Mouse (Mus musculus) neural tube, embryonic 14.5 days (tissue): Measurements from ENCODE around the gene Endod1. TPM values are rescaled to one million over a fixed set of nuclear protein-coding genes. Genes with fewer than 3 reads are reported as not detected.

Experiments
- ATAC-seq: fragments of 200-750 bp; cut with Nextera tagmentation; 2 replicates; pipeline ENCODE4 v1.8.0; 2017; ENCODE audit warnings: low read depth, mild to moderate bottlenecking, moderate TSS enrichment, moderate library complexity
- H3K27ac ChIP-seq: fragments of 300-500 bp; sonication (generic); 2 replicates; pipeline ENCODE4 v1.5.1; 2014; ENCODE audit warnings: low read depth, mild to moderate bottlenecking, control low read depth, low read length, moderate library complexity, mixed read lengths
- H3K27me3 ChIP-seq: fragments of 300-500 bp; sonication (generic); 2 replicates; pipeline ENCODE4 v1.6.1; 2014; ENCODE audit warnings: low read length; ENCODE audit not compliant: control insufficient read depth, insufficient read depth
- H3K36me3 ChIP-seq: fragments of 300-500 bp; sonication (generic); 2 replicates; pipeline ENCODE4 v1.6.1; 2014; ENCODE audit warnings: low read length, mixed read lengths; ENCODE audit not compliant: control insufficient read depth, insufficient read depth
- H3K4me1 ChIP-seq: fragments of 300-500 bp; sonication (generic); 2 replicates; pipeline ENCODE4 v1.6.1; 2014; ENCODE audit warnings: low read length; ENCODE audit not compliant: control insufficient read depth, insufficient read depth
- H3K4me2 ChIP-seq: fragments of 300-500 bp; sonication (generic); 2 replicates; pipeline ENCODE4 v1.6.1; 2014; ENCODE audit warnings: mild to moderate bottlenecking, low read depth, low read length, control low read depth
- H3K4me3 ChIP-seq: fragments of 300-500 bp; sonication (generic); 2 replicates; pipeline ENCODE4 v1.5.1; 2014; ENCODE audit warnings: low read depth, low read length, control low read depth, mixed read lengths
- H3K9ac ChIP-seq: fragments of 300-500 bp; sonication (generic); replicated peaks from 2 replicates; pipeline ENCODE4 v1.6.1; 2014; ENCODE audit warnings: low read depth, mild to moderate bottlenecking, control low read depth, low read length, mixed read lengths
- H3K9me3 ChIP-seq: fragments of 300-500 bp; sonication (generic); 2 replicates; pipeline ENCODE4 v1.6.1; 2016; ENCODE audit warnings: low read length; ENCODE audit not compliant: control insufficient read depth
- WGBS: fragments of 180-500 bp; shearing (Covaris S2); extraction: QIAGEN DNeasy Blood & Tissue Kit; methylation state at CpG from one replicate; pipeline ENCODE4 v1.1.7; 2014; 5-methylcytosine and 5-hydroxymethylcytosine counted together
- polyA plus RNA-seq: library from polyadenylated mRNA; unstranded; fragments of >200 nt; fragmentation: Nextera tagmentation; extraction: Ambion mirVana; gene quantifications from 2 replicates; pipeline ENCODE4 v1.2.1, GENCODE M21; 2014

Endod1 gene
- polyA plus RNA-seq, 1 experiment from 2014 or later = 42.2 TPM

DNA sequence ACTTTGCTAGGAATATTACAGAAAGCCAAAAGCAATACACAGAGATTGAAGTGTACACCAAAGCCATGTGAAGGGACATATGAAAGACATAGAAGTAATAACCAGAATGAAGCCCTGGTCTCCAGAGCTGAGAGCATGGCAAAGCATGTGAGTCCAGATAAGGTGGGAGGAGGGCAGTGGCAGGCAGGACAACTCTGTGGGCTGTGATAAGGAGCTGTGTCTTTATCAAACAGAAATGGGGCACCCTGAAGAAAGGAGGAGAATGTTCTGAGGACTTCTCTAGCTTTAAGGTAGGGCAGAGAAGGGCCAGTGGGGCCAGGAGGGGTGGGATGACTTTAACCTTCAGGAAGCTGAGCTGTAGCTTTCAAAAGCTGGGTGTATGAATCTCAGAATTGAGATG, 12.0 kb downstream of the Endod1 start:
- Histone ChIP-seq H3K36me3 (no peaks in the 10 kb centered on the region), H3K9ac (no peak overlapping the region), H3K27ac (no peak overlapping the region), H3K9me3 (no peaks in the 10 kb centered on the region), H3K27me3 (no peaks in the 10 kb centered on the region), H3K4me3 (no peak overlapping the region), H3K4me1 (no peaks in the 10 kb centered on the region), H3K4me2 (no peak overlapping the region)
- no peak for ATAC-seq

DNA sequence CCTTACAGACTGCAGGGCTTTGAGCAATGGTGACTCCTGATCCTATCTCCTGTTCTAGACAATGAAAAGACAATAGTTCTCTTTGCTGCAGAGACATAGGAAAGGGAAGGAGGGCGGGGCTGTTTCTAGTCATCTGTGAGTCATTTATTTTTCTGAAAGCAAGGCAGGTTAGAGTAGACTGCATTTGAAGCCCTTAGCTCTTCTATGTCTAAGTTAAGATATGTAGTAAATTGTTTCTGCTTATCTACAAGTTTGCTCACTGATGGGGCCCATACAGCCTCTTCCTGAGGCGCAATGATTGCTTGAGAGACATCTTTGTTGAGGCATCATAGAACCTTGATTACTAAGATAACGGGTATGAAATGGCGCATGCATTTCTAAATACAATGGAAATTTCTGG, 13.5 kb downstream of the Endod1 start:
- ATAC-seq = no peak
- no peaks in the 10 kb centered on the region for H3K9me3 ChIP-seq
- no peak overlapping the region for H3K4me2 ChIP-seq
- no peaks in the 10 kb centered on the region for H3K36me3 ChIP-seq
- H3K27me3 ChIP-seq = no peaks in the 10 kb centered on the region
- H3K4me3 ChIP-seq = no peak overlapping the region
- 96% methylated on average over 4 of the region's 4 CpGs for WGBS
- no peak overlapping the region for H3K27ac ChIP-seq
- no peaks in the 10 kb centered on the region for H3K4me1 ChIP-seq
- H3K9ac ChIP-seq = no peak overlapping the region

DNA sequence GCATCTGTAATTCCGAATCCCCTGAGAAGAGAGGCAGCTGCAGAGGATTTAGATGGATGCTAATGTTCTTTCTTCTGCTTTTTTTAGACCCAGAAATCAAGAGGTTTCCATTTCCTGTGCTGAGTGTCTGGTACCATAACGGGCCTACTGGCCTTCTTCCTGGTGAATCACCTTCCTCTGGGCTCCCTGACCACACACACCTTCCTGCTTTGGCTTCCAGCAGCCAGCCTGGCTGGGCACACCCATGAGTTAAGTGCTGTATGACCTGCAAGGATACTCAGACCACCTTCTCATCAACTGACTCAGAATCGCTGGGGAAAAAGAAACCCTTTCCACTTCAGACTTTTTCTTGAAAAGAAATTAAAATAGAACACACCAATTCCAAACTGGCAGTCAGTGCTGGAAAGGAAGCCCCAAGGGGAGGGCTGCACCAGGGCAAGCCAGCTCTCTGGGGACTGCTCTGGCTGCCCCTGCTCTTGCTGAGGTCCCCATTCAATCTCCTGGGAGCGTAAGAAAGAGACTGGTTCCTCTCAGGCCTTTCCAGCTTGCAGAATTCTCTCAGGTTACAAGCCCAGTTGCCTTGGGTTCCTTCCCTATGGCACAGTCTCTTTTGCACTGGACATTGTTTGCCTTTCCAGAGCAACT, 15.7 kb downstream of the Endod1 start:
- Histone ChIP-seq H3K27ac (no peak overlapping the region), H3K9ac (no peak overlapping the region), H3K4me1 (no peaks in the 10 kb centered on the region), H3K4me2 (no peak overlapping the region), H3K4me3 (no peak overlapping the region), H3K27me3 (no peaks in the 10 kb centered on the region), H3K9me3 (no peaks in the 10 kb centered on the region), H3K36me3 (no peaks in the 10 kb centered on the region)
- WGBS = 58% methylated on average over 4 of the region's 4 CpGs
- no peak for ATAC-seq

DNA sequence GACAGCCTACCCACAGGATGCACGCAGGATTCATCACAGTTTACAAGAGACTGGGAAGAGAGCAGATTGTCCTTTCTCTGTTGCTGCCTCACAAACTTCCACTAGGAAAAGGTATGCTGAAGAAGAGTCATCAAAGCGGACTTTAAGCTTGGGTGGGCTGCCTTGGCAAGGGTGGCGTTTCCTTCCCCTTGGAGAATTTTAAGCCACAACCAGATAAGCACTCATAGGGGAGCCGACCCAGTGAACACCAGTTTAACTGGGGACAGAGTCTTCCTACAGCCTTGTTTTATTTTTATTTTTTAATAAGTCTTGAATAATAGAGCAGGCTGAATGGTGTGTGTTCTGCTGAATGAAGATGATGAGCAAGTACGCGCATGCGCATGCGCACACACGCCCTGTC, 16.6 kb downstream of the Endod1 start:
- Histone ChIP-seq H3K4me2 (no peak overlapping the region), H3K27me3 (no peaks in the 10 kb centered on the region), H3K4me1 (no peaks in the 10 kb centered on the region), H3K27ac (no peak overlapping the region), H3K36me3 (no peaks in the 10 kb centered on the region), H3K9me3 (no peaks in the 10 kb centered on the region), H3K9ac (no peak overlapping the region), H3K4me3 (no peak overlapping the region)
- 94% methylated on average over 9 of the region's 9 CpGs for WGBS
- ATAC-seq = no peak

DNA sequence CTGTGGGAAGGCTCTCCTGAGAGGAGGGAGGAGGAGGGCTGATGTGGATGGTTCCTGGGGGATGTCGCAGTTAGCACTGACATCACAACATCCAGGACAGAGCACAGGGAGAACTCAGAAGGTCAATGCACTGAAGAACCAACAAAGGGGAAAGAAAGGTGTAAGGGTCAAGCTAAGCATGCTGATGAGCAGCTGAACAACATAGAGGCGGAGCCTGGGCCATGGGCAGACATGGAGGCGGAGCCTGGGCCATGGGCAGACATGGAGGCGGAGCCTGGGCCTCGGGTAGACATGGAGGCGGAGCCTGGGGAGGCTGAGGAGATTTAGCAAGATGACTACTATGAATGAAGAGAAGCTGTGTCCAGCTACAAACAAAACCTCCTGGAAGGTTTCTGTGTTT, 17.8 kb downstream of the Endod1 start:
- H3K27me3 ChIP-seq = no peaks in the 10 kb centered on the region
- no peak for ATAC-seq
- H3K9ac ChIP-seq = no peak overlapping the region
- H3K27ac ChIP-seq = no peak overlapping the region
- 82% methylated on average over 6 of the region's 6 CpGs for WGBS
- H3K4me1 ChIP-seq = no peaks in the 10 kb centered on the region
- H3K36me3 ChIP-seq = no peaks in the 10 kb centered on the region
- no peak overlapping the region for H3K4me3 ChIP-seq
- no peak overlapping the region for H3K4me2 ChIP-seq
- H3K9me3 ChIP-seq = no peaks in the 10 kb centered on the region

DNA sequence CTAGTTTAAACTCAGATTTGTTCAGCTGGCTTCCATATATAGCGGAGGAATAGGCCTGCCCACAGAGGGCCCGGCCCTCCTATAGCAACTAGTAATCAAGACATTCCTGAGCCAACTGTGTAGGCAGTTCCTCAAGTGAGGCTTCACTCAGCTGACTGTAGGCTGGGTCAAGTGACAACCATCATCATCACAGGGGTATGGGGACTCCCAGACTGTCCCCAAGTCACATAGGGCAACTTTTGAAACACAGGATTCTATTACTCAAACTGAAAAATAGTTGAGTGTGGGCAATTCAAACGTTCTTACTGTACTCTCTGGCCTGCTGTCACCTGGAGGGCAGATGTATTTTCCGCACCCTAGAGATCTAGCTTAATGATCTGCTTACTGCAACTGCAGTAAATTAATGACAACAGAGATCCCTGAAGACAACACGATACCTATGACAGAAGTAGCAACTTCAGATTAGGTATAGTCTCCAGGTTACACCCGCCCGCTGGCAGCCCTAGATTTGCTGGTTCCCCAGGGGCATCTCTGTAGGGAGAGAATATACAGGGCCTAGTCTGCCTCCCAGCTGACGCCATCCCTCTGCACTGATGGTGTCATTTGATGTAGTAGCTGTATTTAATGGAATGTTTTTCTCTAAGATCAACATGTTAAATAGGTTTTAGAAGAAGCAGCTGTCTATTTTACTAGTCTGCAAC, 19.1 kb downstream of the Endod1 start:
- Histone ChIP-seq H3K9ac (no peak overlapping the region), H3K4me1 (no peaks in the 10 kb centered on the region), H3K36me3 (no peaks in the 10 kb centered on the region), H3K27ac (no peak overlapping the region), H3K27me3 (no peaks in the 10 kb centered on the region), H3K4me2 (no peak overlapping the region), H3K4me3 (no peak overlapping the region), H3K9me3 (no peaks in the 10 kb centered on the region)
- no peak for ATAC-seq
- 84% methylated on average over 8 of the region's 8 CpGs for WGBS

DNA sequence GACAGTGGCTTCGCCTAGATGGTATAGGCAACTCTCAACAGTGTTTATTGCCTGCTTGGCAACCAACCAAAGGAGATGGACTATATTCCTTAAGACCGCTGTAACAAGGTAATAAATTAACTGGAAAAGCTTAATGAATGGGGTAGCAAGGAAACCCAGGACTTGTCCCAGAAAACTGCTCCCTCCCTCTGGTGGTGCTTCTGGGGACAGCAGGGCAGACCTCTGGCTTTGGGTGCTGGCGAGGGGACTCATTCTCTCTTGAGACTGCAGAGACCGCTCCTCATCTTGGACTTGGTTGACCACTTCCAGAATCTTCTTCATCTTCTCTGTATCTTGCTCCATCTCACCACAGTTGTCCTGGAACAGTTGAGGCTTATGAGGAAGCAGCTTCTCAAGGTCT, 24.3 kb downstream of the Endod1 start:
- ATAC-seq = no peak
- Histone ChIP-seq H3K27me3 (no peaks in the 10 kb centered on the region), H3K4me3 (no peak overlapping the region), H3K4me1 (no peaks in the 10 kb centered on the region), H3K4me2 (no peak overlapping the region), H3K9ac (no peak overlapping the region), H3K9me3 (no peaks in the 10 kb centered on the region), H3K27ac (no peak overlapping the region), H3K36me3 (no peaks in the 10 kb centered on the region)
- 80% methylated on average over 4 of the region's 4 CpGs for whole genome bisulfite sequencing

DNA sequence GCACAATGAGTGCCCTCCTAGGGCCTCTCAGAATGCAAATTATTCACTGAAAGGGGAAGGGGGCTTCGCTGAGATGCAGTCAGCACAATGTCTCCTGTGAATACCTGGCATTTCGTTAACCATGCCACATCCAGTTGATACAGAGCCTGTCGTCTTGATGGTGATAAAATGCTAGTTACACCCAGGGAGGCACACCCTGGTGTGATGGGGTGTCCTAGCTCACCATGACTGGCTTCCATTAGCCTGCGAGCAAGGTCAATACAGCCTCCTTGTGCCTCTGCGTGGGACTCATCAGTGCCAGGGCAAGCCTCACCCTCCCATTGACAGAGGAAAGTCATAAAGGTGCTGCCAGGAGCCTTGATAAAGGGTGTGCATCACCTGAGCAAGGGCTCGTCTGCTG, 26.5 kb downstream of the Endod1 start:
- no peak overlapping the region for H3K4me3 ChIP-seq
- WGBS = 37% methylated on average over 6 of the region's 6 CpGs
- H3K27me3 ChIP-seq = no peaks in the 10 kb centered on the region
- H3K36me3 ChIP-seq = no peaks in the 10 kb centered on the region
- H3K4me1 ChIP-seq = no peaks in the 10 kb centered on the region
- no peak overlapping the region for H3K4me2 ChIP-seq
- ATAC-seq = peak; percentile 50; the same call in 1 of the 2 replicates
- H3K9ac ChIP-seq = no peak overlapping the region
- no peaks in the 10 kb centered on the region for H3K9me3 ChIP-seq
- no peak overlapping the region for H3K27ac ChIP-seq

DNA sequence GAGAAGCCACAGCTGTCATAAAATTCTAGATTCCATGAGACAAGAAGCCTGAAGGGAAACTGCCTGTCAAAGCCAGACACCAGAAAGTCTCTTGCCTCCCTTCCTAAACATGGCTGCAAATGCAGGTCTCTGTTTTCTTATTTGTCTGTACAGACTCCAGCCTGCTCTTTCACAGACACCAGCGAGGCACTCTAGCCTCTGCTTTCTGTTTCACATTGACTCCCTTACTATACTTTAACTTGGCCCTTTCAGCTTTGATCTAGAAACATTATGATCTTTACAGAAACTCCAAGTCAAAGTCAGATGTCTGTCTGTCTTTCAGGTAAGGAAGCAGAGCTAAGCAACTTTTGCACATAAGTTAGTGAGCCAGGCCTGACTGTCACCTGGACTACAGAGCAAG, 29.0 kb downstream of the Endod1 start:
- ATAC-seq = no peak
- no peaks in the 10 kb centered on the region for H3K36me3 ChIP-seq
- H3K4me2 ChIP-seq = no peak overlapping the region
- H3K9ac ChIP-seq = no peak overlapping the region
- 87% methylated on average over 1 of the region's 1 CpGs for WGBS
- H3K4me3 ChIP-seq = no peak overlapping the region
- H3K27me3 ChIP-seq = no peaks in the 10 kb centered on the region
- no peak overlapping the region for H3K27ac ChIP-seq
- H3K4me1 ChIP-seq = no peaks in the 10 kb centered on the region
- no peaks in the 10 kb centered on the region for H3K9me3 ChIP-seq
